Mouse (Mus musculus): Measurements from ENCODE around the gene Apopt1.

DNA sequence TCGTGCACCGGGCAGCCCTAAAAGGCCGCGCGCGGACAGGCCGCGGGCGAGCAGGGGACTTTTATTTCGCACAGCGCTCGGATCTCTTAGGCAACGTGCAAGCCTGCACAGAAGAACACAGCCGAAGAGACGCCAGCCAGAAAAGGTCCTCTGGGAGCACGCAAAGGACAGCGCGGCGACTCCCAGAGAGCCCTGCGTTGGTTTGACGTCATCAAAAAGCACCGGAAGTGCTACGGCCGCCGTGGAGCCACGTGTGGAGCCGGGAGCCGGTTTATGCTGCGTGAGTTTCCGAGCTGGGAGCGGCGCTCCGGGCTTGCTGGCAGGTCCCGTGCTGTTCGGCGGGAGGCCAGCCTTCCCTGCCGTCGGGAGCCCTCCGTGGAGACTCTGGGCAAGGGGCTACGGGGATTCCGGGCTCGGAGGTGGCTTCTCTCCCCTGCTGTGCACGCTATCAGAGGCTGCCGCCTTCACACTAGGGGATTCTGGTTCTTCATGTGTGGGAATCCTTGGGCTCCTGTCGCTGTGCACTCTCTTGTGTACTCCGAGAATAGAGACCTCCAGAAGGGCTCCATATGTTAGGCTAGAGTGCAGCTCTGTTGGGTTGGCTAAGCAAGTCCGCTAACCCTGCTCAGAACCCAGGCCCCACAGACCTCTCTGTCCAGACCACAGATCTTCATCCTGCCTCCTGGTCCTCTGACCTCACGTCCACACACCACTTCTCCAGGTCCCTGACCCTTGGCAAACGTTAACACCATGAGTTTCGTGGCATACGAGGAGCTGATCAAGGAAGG lies 35.0 kb upstream of the Apopt1 start, which contains the start of gene Trmt61a:
- no peak for TF ChIP-seq GATA1 (IDR thresholded peaks at IDR 0.05; ENCODE audit: low read length)
- TF ChIP-seq TAL1 (IDR thresholded peaks at IDR 0.05; ENCODE audit: low read length) = no peak

Data from erythroblast, embryonic 14.5 days (primary cell).